Mouse (Mus musculus) CH12.LX (cell line): ENCODE measurements around the gene Tns4. TPM values are rescaled to one million over a fixed set of nuclear protein-coding genes. Genes with fewer than 3 reads are reported as not detected.
A peak's percentile ranks its signal among the peaks of the same experiment; 100 is the strongest.

Experiments
- DNase-seq: peaks from one replicate; pipeline ENCODE4 v3.0.0-alpha.2; 2013; ENCODE audit errors: extremely low read depth
- H3K27ac ChIP-seq: 2 replicates; pipeline ENCODE4 v1.5.1; 2012; ENCODE audit warnings: low read depth, mild to moderate bottlenecking, control low read depth, moderate library complexity; ENCODE audit not compliant: insufficient read depth
- H3K27me3 ChIP-seq: replicated peaks from 2 replicates; pipeline ENCODE3; 2012; ENCODE audit warnings: inconsistent platforms
- H3K36me3 ChIP-seq, 2 experiments: replicated peaks in 1 of 2; 2 replicates each; pipeline versions ENCODE3 to v1.6.1; 2012; ENCODE audit warnings: inconsistent platforms in 1 of 2, low read length in 1 of 2, mild to moderate bottlenecking in 1 of 2, mixed read lengths in 1 of 2, moderate library complexity in 1 of 2; ENCODE audit not compliant: control insufficient read depth in 1 of 2, insufficient read depth in 1 of 2
- H3K4me1 ChIP-seq, 2 experiments: 2 replicates each; pipeline ENCODE4 v1.6.1; 2012; ENCODE audit warnings: inconsistent platforms in 1 of 2, moderate library complexity in 1 of 2; ENCODE audit not compliant: insufficient read depth in 2 of 2, control insufficient read depth in 1 of 2
- H3K4me2 ChIP-seq: 2 replicates; pipeline ENCODE4 v1.6.1; 2012; ENCODE audit warnings: low read depth, mild to moderate bottlenecking, control low read depth; ENCODE audit not compliant: poor library complexity, insufficient read depth, severe bottlenecking
- H3K4me3 ChIP-seq, 3 experiments: fragments of 150-350 bp in 1 of 3; sonication (generic) in 1 of 3; replicated peaks in 1 of 3; 2 replicates each; pipeline versions ENCODE3 to v1.5.1; 2011 to 2012; ENCODE audit warnings: low read depth in 2 of 3, low read length in 2 of 3, mild to moderate bottlenecking in 2 of 3, moderate library complexity in 2 of 3, control low read depth in 1 of 3, improper control_type of control experiment in 1 of 3, inconsistent platforms in 1 of 3, mixed read lengths in 1 of 3; ENCODE audit not compliant: poor library complexity in 1 of 3
- H3K79me2 ChIP-seq: replicated peaks from 2 replicates; pipeline ENCODE4 v1.6.1; 2012; ENCODE audit warnings: mild to moderate bottlenecking, moderate library complexity; ENCODE audit not compliant: control insufficient read depth, poor library complexity, insufficient read depth, severe bottlenecking; ENCODE audit errors: extremely low read depth
- H3K9ac ChIP-seq: 2 replicates; pipeline ENCODE4 v1.6.1; 2012; ENCODE audit warnings: low read depth, mild to moderate bottlenecking, control low read depth, moderate library complexity; ENCODE audit not compliant: insufficient read depth
- H3K9me3 ChIP-seq: replicated peaks from 2 replicates; pipeline ENCODE3; 2012; ENCODE audit warnings: low read length, inconsistent platforms, mixed read lengths
- BHLHE40 ChIP-seq: IDR thresholded peaks from 2 replicates; pipeline ENCODE4 v1.6.1; 2011; ENCODE audit warnings: mild to moderate bottlenecking, low read depth, low read length, improper control_type of control experiment
- CHD1 ChIP-seq: IDR thresholded peaks from 2 replicates; pipeline ENCODE4 v1.6.1; 2012; ENCODE audit warnings: low read depth, low read length, improper control_type of control experiment, inconsistent platforms
- ELF1 ChIP-seq: IDR thresholded peaks from 2 replicates; pipeline ENCODE4 v1.6.1; 2014; ENCODE audit warnings: low read depth, mild to moderate bottlenecking, inconsistent platforms, low read length, improper control_type of control experiment
- EP300 ChIP-seq: IDR thresholded peaks from 2 replicates; pipeline ENCODE4 v1.6.1; 2011; ENCODE audit warnings: low read length, improper control_type of control experiment
- ETS1 ChIP-seq: conservative IDR thresholded peaks from 2 replicates; pipeline ENCODE4 v1.6.1; 2012; ENCODE audit warnings: low read depth, mild to moderate bottlenecking, inconsistent platforms, low read length, improper control_type of control experiment, moderate library complexity
- HCFC1 ChIP-seq: IDR thresholded peaks from 2 replicates; pipeline ENCODE4 v1.6.1; 2012; ENCODE audit warnings: low read depth, mild to moderate bottlenecking, inconsistent platforms, low read length, improper control_type of control experiment
- IRF4 ChIP-seq: IDR thresholded peaks from 2 replicates; pipeline ENCODE4 v1.6.1; 2014; ENCODE audit warnings: low read depth, mild to moderate bottlenecking, inconsistent platforms, low read length, improper control_type of control experiment
- JUN ChIP-seq: IDR thresholded peaks from 2 replicates; pipeline ENCODE4 v1.6.1; 2011; ENCODE audit warnings: low read depth, mild to moderate bottlenecking, low read length, improper control_type of control experiment, moderate library complexity; ENCODE audit not compliant: insufficient read depth
- JUND ChIP-seq: conservative IDR thresholded peaks from 2 replicates; pipeline ENCODE4 v1.6.1; 2011; ENCODE audit warnings: low read depth, low read length, improper control_type of control experiment
- MAX ChIP-seq: IDR thresholded peaks from 2 replicates; pipeline ENCODE4 v1.6.1; 2011; ENCODE audit warnings: low read length, improper control_type of control experiment
- MAZ ChIP-seq: IDR thresholded peaks from 2 replicates; pipeline ENCODE4 v1.6.1; 2012; ENCODE audit warnings: low read depth, mild to moderate bottlenecking, inconsistent platforms, low read length, improper control_type of control experiment, moderate library complexity
- MEF2A ChIP-seq: IDR thresholded peaks from 2 replicates; pipeline ENCODE4 v1.6.1; 2014; ENCODE audit warnings: low read depth, mild to moderate bottlenecking, inconsistent platforms, low read length, improper control_type of control experiment, borderline replicate concordance
- MXI1 ChIP-seq: IDR thresholded peaks from 2 replicates; pipeline ENCODE4 v1.6.1; 2011; ENCODE audit warnings: mild to moderate bottlenecking, low read depth, low read length, improper control_type of control experiment
- MYC ChIP-seq: IDR thresholded peaks from 2 replicates; pipeline ENCODE4 v1.6.1; 2011; ENCODE audit warnings: low read depth, mild to moderate bottlenecking, improper control_type of control experiment, low read length
- NELFE ChIP-seq: IDR thresholded peaks from 2 replicates; pipeline ENCODE4 v1.6.1; 2011; ENCODE audit warnings: low read depth, low read length, improper control_type of control experiment
- PAX5 ChIP-seq: IDR thresholded peaks from 2 replicates; pipeline ENCODE4 v1.6.1; 2012; ENCODE audit warnings: low read length, inconsistent platforms, mixed read lengths
- POLR2A ChIP-seq: IDR thresholded peaks from 2 replicates; pipeline ENCODE4 v1.6.1; 2011; ENCODE audit warnings: low read depth, mild to moderate bottlenecking, improper control_type of control experiment, low read length
- POLR2AphosphoS2 ChIP-seq: IDR thresholded peaks from 2 replicates; pipeline ENCODE4 v1.6.1; 2011; ENCODE audit warnings: low read depth, low read length, improper control_type of control experiment
- RCOR1 ChIP-seq: conservative IDR thresholded peaks from 2 replicates; pipeline ENCODE4 v1.6.1; 2012; ENCODE audit warnings: low read depth, mild to moderate bottlenecking, inconsistent platforms, low read length, improper control_type of control experiment
- SIN3A ChIP-seq: IDR thresholded peaks from 2 replicates; pipeline ENCODE4 v1.6.1; 2012; ENCODE audit warnings: low read length, improper control_type of control experiment, inconsistent platforms
- SMC3 ChIP-seq: IDR thresholded peaks from 2 replicates; pipeline ENCODE4 v1.6.1; 2011; ENCODE audit warnings: low read depth, low read length, improper control_type of control experiment
- TBP ChIP-seq: conservative IDR thresholded peaks from 2 replicates; pipeline ENCODE4 v1.6.1; 2011; ENCODE audit warnings: low read depth, low read length, improper control_type of control experiment
- TCF12 ChIP-seq: IDR thresholded peaks from 2 replicates; pipeline ENCODE4 v1.6.1; 2014; ENCODE audit warnings: low read depth, mild to moderate bottlenecking, inconsistent platforms, low read length, improper control_type of control experiment
- UBTF ChIP-seq: IDR thresholded peaks from 2 replicates; pipeline ENCODE4 v1.6.1; 2012; ENCODE audit warnings: low read depth, mild to moderate bottlenecking, inconsistent platforms, low read length, improper control_type of control experiment, moderate library complexity
- USF1 ChIP-seq: IDR thresholded peaks from 2 replicates; pipeline ENCODE4 v1.6.1; 2014; ENCODE audit warnings: low read depth, mild to moderate bottlenecking, inconsistent platforms, low read length, improper control_type of control experiment
- USF2 ChIP-seq: conservative IDR thresholded peaks from 2 replicates; pipeline ENCODE4 v1.6.1; 2011; ENCODE audit warnings: low read depth, low read length, improper control_type of control experiment
- ZC3H11A ChIP-seq: IDR thresholded peaks from 2 replicates; pipeline ENCODE4 v1.6.1; 2012; ENCODE audit warnings: low read depth, mild to moderate bottlenecking, inconsistent platforms, low read length, improper control_type of control experiment
- ZKSCAN1 ChIP-seq: IDR thresholded peaks from 2 replicates; pipeline ENCODE4 v1.6.1; 2012; ENCODE audit warnings: low read depth, inconsistent platforms, low read length, improper control_type of control experiment, borderline replicate concordance
- dilution Hi-C: fragments of 300-500 bp; cut with MboI; formaldehyde crosslinking; loops from 2 replicates; pipeline ENCODE4 v1.14.3; 2020; ENCODE audit warnings: low sequenced_read_pairs; ENCODE audit not compliant: extremely low pct_unique_long_range_greater_than_20kb, extremely low pct_ligation_motif_present
- in situ Hi-C: fragments of 300-500 bp; cut with MboI; formaldehyde crosslinking; loops from 3 replicates; pipeline ENCODE4 v1.14.3; 2019; ENCODE audit warnings: low sequenced_read_pairs, low pct_ligation_motif_present, low pct_unique_long_range_greater_than_20kb, mixed read lengths
- polyA plus RNA-seq: library from polyadenylated mRNA; unstranded; fragments of >175 nt; gene quantifications from 2 replicates; pipeline ENCODE4 v1.2.1, GENCODE M21; 2012; ENCODE audit warnings: low read depth; ENCODE audit not compliant: insufficient read length
- total RNA-seq, 2 experiments: library from RNA; depleted of rRNA; stranded (reverse); fragments of 300-350 nt in 1 of 2; fragments of >200 nt in 1 of 2; gene quantifications; 2 replicates each; pipeline ENCODE4 v1.2.3; 2012 to 2014

The Tns4 gene
- total and polyA plus RNA-seq, 3 experiments: 0.04 to 0.11 TPM; not detected in 1

- Histone ChIP-seq H3K4me1 (peaks cover 4 to 39% of the 10 kb centered on the region in 2 experiments), H3K4me3 (peak overlapping the region in 1 of 3 experiments; percentile 71), H3K27ac (no peak overlapping the region), H3K79me2 (peaks cover 44% of the 10 kb centered on the region), H3K36me3 (peaks cover 18 to 28% of the 10 kb centered on the region in 2 experiments), H3K9me3 (no peaks in the 10 kb centered on the region), H3K27me3 (no peaks in the 10 kb centered on the region), H3K9ac (0 out of 2 replicates have a peak overlapping the region, but pooled peaks have one; percentile 15), H3K4me2 (peak overlapping the region; percentile 25)
- DNase-seq: no peak
- dilution Hi-C loops: no loop called here
- TF ChIP-seq MAX (no peak), HCFC1 (no peak), IRF4 (no peak), ELF1 (no peak), EP300 (no peak), MYC (no peak)
- in situ Hi-C loops: loop anchor here (5.0 kb wide), 1 partner anchor 107 kb away; no protein-coding TSS in a partner anchor
Observed at GRCm38 (mm10) chr11:99024468-99025134, 64.5 kb downstream of the Tns4 start.

GRCm38 (mm10) chr11:99023500-99024467, 65.3 kb downstream of the Tns4 start, which contains the start of gene Top2a:
Gene Top2a (minus strand): TSS chr11:99024189.
- Histone ChIP-seq H3K4me3 (peak within 1 kb of the TSS; percentile 71 to 98 (median 75)), H3K9ac (peak within 1 kb of the TSS; percentile 86), H3K79me2 (peaks cover 52% of the 10 kb centered on the region), H3K4me1 (peaks cover 4 to 42% of the 10 kb centered on the region in 2 experiments), H3K27ac (peak within 1 kb of the TSS; percentile 33; the same call in 1 of the 2 replicates), H3K4me2 (peak within 1 kb of the TSS; percentile 66), H3K27me3 (no peaks in the 10 kb centered on the region), H3K36me3 (peaks cover 21 to 37% of the 10 kb centered on the region in 2 experiments), H3K9me3 (no peaks in the 10 kb centered on the region)
- in situ Hi-C loops (loop anchor here (5.0 kb wide), 1 partner anchor 106 kb away; no protein-coding TSS in a partner anchor), dilution Hi-C loops (no loop called here)
- DNase-seq: peak; percentile 100
- TF ChIP-seq MXI1: peak; percentile 86
- TF ChIP-seq ETS1: peak; percentile 20; the same call in 1 of the 2 replicates
- peak; percentile 100 for TF ChIP-seq POLR2A
- no peak for TF ChIP-seq MAZ
- TF ChIP-seq SMC3: no peak
- no peak for TF ChIP-seq USF2
- TF ChIP-seq JUN: no peak
- TF ChIP-seq UBTF: peak; percentile 80; the same call in 1 of the 2 replicates
- peak; percentile 92 for TF ChIP-seq MYC
- TF ChIP-seq NELFE: peak; percentile 100
- 0 out of 2 replicates have a peak, but pooled peaks have one; percentile 16 for TF ChIP-seq BHLHE40
- peak; percentile 98 for TF ChIP-seq SIN3A
- TF ChIP-seq MAX: peak; percentile 96
- TF ChIP-seq TCF12: peak; percentile 89
- peak; percentile 76 for TF ChIP-seq MEF2A
- TF ChIP-seq POLR2AphosphoS2: peak; percentile 96
- no peak for TF ChIP-seq USF1
- TF ChIP-seq TBP: peak; percentile 98
- 0 out of 2 replicates have a peak, but pooled peaks have one; percentile 20 for TF ChIP-seq JUND
- no peak for TF ChIP-seq PAX5
- TF ChIP-seq ZKSCAN1: no peak
- 0 out of 2 replicates have a peak, but pooled peaks have one; percentile 23 for TF ChIP-seq CHD1
- no peak; the same call in 1 of the 2 replicates for TF ChIP-seq IRF4
- no peak; the same call in 1 of the 2 replicates for TF ChIP-seq RCOR1
- no peak for TF ChIP-seq ZC3H11A
